Mouse (Mus musculus) testis, postnatal 10 days (tissue): ENCODE measurements at regions not wholly inside any gene's neighbourhood (a gene's known extent, or its start where the extent isn't known, plus 50 kb on each side); places are given as distances from the start of the nearest gene placed in this dataset.
"Not testable (repeated sequence)": the region's sequence is repeated elsewhere in the genome, so short reads cannot be mapped to it uniquely, and the experiment has no call there.

Experiments used
- DNase-seq: peaks from one replicate; pipeline ENCODE4 v3.0.0; 2021; ENCODE audit warnings: low spot score

GRCm38 (mm10) chr6:7120136-7120535 is 164.3 kb downstream of the Sdhaf3 start:
- DNase-seq, result peak; percentile 73

- no peak for DNase-seq
These were observed 177.2 kb downstream of the Sdhaf3 start for GRCm38 (mm10) chr6:7133042-7133441.

- no peak for DNase-seq
These were observed 178.3 kb downstream of the Sdhaf3 start for GRCm38 (mm10) chr6:7134062-7134461.

- DNase-seq, result no peak
These were observed 179.1 kb downstream of the Sdhaf3 start for GRCm38 (mm10) chr6:7134888-7135287.

- DNase-seq, result no peak
These were observed 225.9 kb downstream of the Sdhaf3 start for GRCm38 (mm10) chr6:7181711-7182110.

GRCm38 (mm10) chr6:7199046-7199599 is 243.3 kb downstream of the Sdhaf3 start:
- no peak for DNase-seq

- DNase-seq, result no peak
These were observed 260.1 kb downstream of the Sdhaf3 start for GRCm38 (mm10) chr6:7215880-7216279.

GRCm38 (mm10) chr6:7252286-7252685 is 296.5 kb downstream of the Sdhaf3 start:
- no peak for DNase-seq

GRCm38 (mm10) chr6:7277431-7277830 is 277.2 kb upstream of the Tac1 start:
- no peak for DNase-seq

- DNase-seq, result no peak
These were observed 247.7 kb upstream of the Tac1 start for GRCm38 (mm10) chr6:7306956-7307355.

- no peak for DNase-seq
These were observed 241.2 kb upstream of the Tac1 start for GRCm38 (mm10) chr6:7313496-7313895.

- DNase-seq, result no peak
These were observed 227.7 kb upstream of the Tac1 start for GRCm38 (mm10) chr6:7326974-7327373.

GRCm38 (mm10) chr6:7356634-7357033 is 198.0 kb upstream of the Tac1 start:
- DNase-seq, result peak; percentile 43

GRCm38 (mm10) chr6:7367166-7367565 is 187.5 kb upstream of the Tac1 start:
- DNase-seq, result no peak

- no peak for DNase-seq
These were observed 180.1 kb upstream of the Tac1 start for GRCm38 (mm10) chr6:7374629-7375028.

GRCm38 (mm10) chr6:7375851-7376250 is 178.8 kb upstream of the Tac1 start:
- no peak for DNase-seq

GRCm38 (mm10) chr6:7378651-7379050 is 176.0 kb upstream of the Tac1 start:
- DNase-seq, result no peak

- DNase-seq, result no peak
These were observed 129.9 kb upstream of the Tac1 start for GRCm38 (mm10) chr6:7424731-7425130.

GRCm38 (mm10) chr6:7441725-7442124 is 113.0 kb upstream of the Tac1 start:
- DNase-seq, result no peak

- DNase-seq, result not testable (repeated sequence)
These were observed 112.4 kb upstream of the Tac1 start for GRCm38 (mm10) chr6:7442286-7442685.

GRCm38 (mm10) chr6:7455881-7456280 is 98.8 kb upstream of the Tac1 start:
- no peak for DNase-seq

GRCm38 (mm10) chr6:7463896-7464295 is 90.8 kb upstream of the Tac1 start:
- DNase-seq, result peak; percentile 54

GRCm38 (mm10) chr6:7464346-7464745 is 90.3 kb upstream of the Tac1 start:
- no peak for DNase-seq

- DNase-seq, result no peak
These were observed 82.2 kb upstream of the Tac1 start for GRCm38 (mm10) chr6:7472366-7473026.
